Mouse (Mus musculus): ENCODE data around the gene Hist2h3c1. TPM values are rescaled to one million over a fixed set of nuclear protein-coding genes. Genes with fewer than 3 reads are reported as not detected.
A peak's percentile ranks its signal among the peaks of the same experiment; 100 is the strongest.

The Hist2h3c1 gene
- polyA plus RNA-seq, 1 experiment from 2014 or later = 4.9 TPM

- 64% methylated on average over 4 of the region's 4 CpGs for whole genome bisulfite sequencing (ENCODE audit: insufficient replicate concordance)
- Histone ChIP-seq H3K27me3 (ENCODE audit: control insufficient read depth, insufficient read depth, low read depth, low read length) (no peaks in the 10 kb centered on the region), H3K4me2 (ENCODE audit: low read depth, low read length) (peak overlapping the region; percentile 49), H3K4me1 (ENCODE audit: control insufficient read depth, low read depth, low read length) (peaks cover 34% of the 10 kb centered on the region), H3K27ac (ENCODE audit: low read length) (peak overlapping the region; percentile 95), H3K9me3 (replicated peaks; ENCODE audit: control insufficient read depth, low read length) (no peaks in the 10 kb centered on the region), H3K36me3 (ENCODE audit: control insufficient read depth, insufficient read depth) (no peaks in the 10 kb centered on the region), H3K4me3 (ENCODE audit: low read depth, low read length) (peak overlapping the region; percentile 69), H3K9ac (ENCODE audit: low read depth, low read length) (peak overlapping the region; percentile 80)
- no peak for ATAC-seq (ENCODE audit: low read depth)
Measured at GRCm38 (mm10) chr3:96249034-96249345, 2.5 kb downstream of the Hist2h3c1 start.

- Histone ChIP-seq H3K9me3 (replicated peaks; ENCODE audit: control insufficient read depth, low read length) (no peaks in the 10 kb centered on the region), H3K4me3 (ENCODE audit: low read depth, low read length) (peak overlapping the region; percentile 17), H3K27me3 (ENCODE audit: control insufficient read depth, insufficient read depth, low read depth, low read length) (no peaks in the 10 kb centered on the region), H3K27ac (ENCODE audit: low read length) (peak overlapping the region; percentile 77), H3K9ac (ENCODE audit: low read depth, low read length) (peak overlapping the region; percentile 33; the same call in 1 of the 2 replicates), H3K4me1 (ENCODE audit: control insufficient read depth, low read depth, low read length) (peaks cover 45% of the 10 kb centered on the region), H3K36me3 (ENCODE audit: control insufficient read depth, insufficient read depth) (no peaks in the 10 kb centered on the region), H3K4me2 (ENCODE audit: low read depth, low read length) (peak overlapping the region; percentile 16; the same call in 1 of the 2 replicates)
- WGBS (ENCODE audit: insufficient replicate concordance) = 55% methylated on average over 3 of the region's 3 CpGs
- ATAC-seq (ENCODE audit: low read depth) = no peak
Measured at GRCm38 (mm10) chr3:96250890-96251289, 4.4 kb downstream of the Hist2h3c1 start.

GRCm38 (mm10) chr3:96251787-96252186 is 5.3 kb downstream of the Hist2h3c1 start:
- no peak overlapping the region for H3K4me3 ChIP-seq (ENCODE audit: low read depth, low read length)
- no peak overlapping the region for H3K4me2 ChIP-seq (ENCODE audit: low read depth, low read length)
- no peak overlapping the region for H3K9ac ChIP-seq (ENCODE audit: low read depth, low read length)
- no peaks in the 10 kb centered on the region for H3K36me3 ChIP-seq (ENCODE audit: control insufficient read depth, insufficient read depth)
- H3K27ac ChIP-seq (ENCODE audit: low read length) = peak overlapping the region; percentile 26; the same call in 1 of the 2 replicates
- peaks cover 50% of the 10 kb centered on the region for H3K4me1 ChIP-seq (ENCODE audit: control insufficient read depth, low read depth, low read length)
- 78% methylated on average over 3 of the region's 3 CpGs for WGBS (ENCODE audit: insufficient replicate concordance)
- ATAC-seq (ENCODE audit: low read depth) = no peak
- H3K27me3 ChIP-seq (ENCODE audit: control insufficient read depth, insufficient read depth, low read depth, low read length) = no peaks in the 10 kb centered on the region
- no peaks in the 10 kb centered on the region for H3K9me3 ChIP-seq (replicated peaks; ENCODE audit: control insufficient read depth, low read length)

GRCm38 (mm10) chr3:96254683-96255355 is 8.3 kb downstream of the Hist2h3c1 start:
- Histone ChIP-seq H3K4me1 (ENCODE audit: control insufficient read depth, low read depth, low read length) (peaks cover 39% of the 10 kb centered on the region), H3K9ac (ENCODE audit: low read depth, low read length) (peak overlapping the region; percentile 59), H3K4me3 (ENCODE audit: low read depth, low read length) (peak overlapping the region; percentile 21), H3K9me3 (replicated peaks; ENCODE audit: control insufficient read depth, low read length) (no peaks in the 10 kb centered on the region), H3K27me3 (ENCODE audit: control insufficient read depth, insufficient read depth, low read depth, low read length) (no peaks in the 10 kb centered on the region), H3K36me3 (ENCODE audit: control insufficient read depth, insufficient read depth) (no peaks in the 10 kb centered on the region), H3K4me2 (ENCODE audit: low read depth, low read length) (peak overlapping the region; percentile 56), H3K27ac (ENCODE audit: low read length) (peak overlapping the region; percentile 83)
- ATAC-seq (ENCODE audit: low read depth) = peak; percentile 91
- 25% methylated on average over 10 of the region's 10 CpGs for WGBS (ENCODE audit: insufficient replicate concordance)

- peak overlapping the region; percentile 1; the same call in 1 of the 2 replicates for H3K9ac ChIP-seq (ENCODE audit: low read depth, low read length)
- ATAC-seq (ENCODE audit: low read depth) = no peak
- H3K4me3 ChIP-seq (ENCODE audit: low read depth, low read length) = no peak overlapping the region
- H3K27me3 ChIP-seq (ENCODE audit: control insufficient read depth, insufficient read depth, low read depth, low read length) = no peaks in the 10 kb centered on the region
- H3K4me2 ChIP-seq (ENCODE audit: low read depth, low read length) = no peak overlapping the region
- no peaks in the 10 kb centered on the region for H3K36me3 ChIP-seq (ENCODE audit: control insufficient read depth, insufficient read depth)
- 53% methylated on average over 5 of the region's 5 CpGs for WGBS (ENCODE audit: insufficient replicate concordance)
- H3K4me1 ChIP-seq (ENCODE audit: control insufficient read depth, low read depth, low read length) = peaks cover 31% of the 10 kb centered on the region
- no peak overlapping the region for H3K27ac ChIP-seq (ENCODE audit: low read length)
- H3K9me3 ChIP-seq (replicated peaks; ENCODE audit: control insufficient read depth, low read length) = no peaks in the 10 kb centered on the region
Measured at GRCm38 (mm10) chr3:96255926-96256593, 9.6 kb downstream of the Hist2h3c1 start.

- Histone ChIP-seq H3K9me3 (replicated peaks; ENCODE audit: control insufficient read depth, low read length) (no peaks in the 10 kb centered on the region), H3K9ac (ENCODE audit: low read depth, low read length) (no peak overlapping the region), H3K4me1 (ENCODE audit: control insufficient read depth, low read depth, low read length) (peaks cover 41% of the 10 kb centered on the region), H3K36me3 (ENCODE audit: control insufficient read depth, insufficient read depth) (no peaks in the 10 kb centered on the region), H3K27ac (ENCODE audit: low read length) (no peak overlapping the region), H3K27me3 (ENCODE audit: control insufficient read depth, insufficient read depth, low read depth, low read length) (no peaks in the 10 kb centered on the region), H3K4me2 (ENCODE audit: low read depth, low read length) (no peak overlapping the region), H3K4me3 (ENCODE audit: low read depth, low read length) (no peak overlapping the region)
- no peak for ATAC-seq (ENCODE audit: low read depth)
- 70% methylated on average over 3 of the region's 3 CpGs for WGBS (ENCODE audit: insufficient replicate concordance)
Measured at GRCm38 (mm10) chr3:96257190-96257589, 10.7 kb downstream of the Hist2h3c1 start.

GRCm38 (mm10) chr3:96260220-96260619 is 13.7 kb downstream of the Hist2h3c1 start:
- H3K9me3 ChIP-seq (replicated peaks; ENCODE audit: control insufficient read depth, low read length) = no peaks in the 10 kb centered on the region
- 80% methylated on average over 5 of the region's 5 CpGs for WGBS (ENCODE audit: insufficient replicate concordance)
- no peak overlapping the region for H3K9ac ChIP-seq (ENCODE audit: low read depth, low read length)

GRCm38 (mm10) chr3:96261623-96262022 is 15.1 kb downstream of the Hist2h3c1 start:
- Histone ChIP-seq H3K4me3 (ENCODE audit: low read depth, low read length) (peak overlapping the region; percentile 68), H3K36me3 (ENCODE audit: control insufficient read depth, insufficient read depth) (no peaks in the 10 kb centered on the region), H3K4me2 (ENCODE audit: low read depth, low read length) (peak overlapping the region; percentile 70), H3K4me1 (ENCODE audit: control insufficient read depth, low read depth, low read length) (peaks cover 36% of the 10 kb centered on the region), H3K9ac (ENCODE audit: low read depth, low read length) (peak overlapping the region; percentile 84), H3K27ac (ENCODE audit: low read length) (peak overlapping the region; percentile 99), H3K27me3 (ENCODE audit: control insufficient read depth, insufficient read depth, low read depth, low read length) (no peaks in the 10 kb centered on the region), H3K9me3 (replicated peaks; ENCODE audit: control insufficient read depth, low read length) (no peaks in the 10 kb centered on the region)
- WGBS (ENCODE audit: insufficient replicate concordance) = 53% methylated on average over 3 of the region's 3 CpGs
- no peak for ATAC-seq (ENCODE audit: low read depth)

More at GRCm38 (mm10) chr3:96260220-96260619, 13.7 kb downstream of the Hist2h3c1 start:
- ATAC-seq (ENCODE audit: low read depth) = no peak
- Histone ChIP-seq H3K4me1 (ENCODE audit: control insufficient read depth, low read depth, low read length) (peaks cover 35% of the 10 kb centered on the region), H3K4me3 (ENCODE audit: low read depth, low read length) (no peak overlapping the region), H3K36me3 (ENCODE audit: control insufficient read depth, insufficient read depth) (no peaks in the 10 kb centered on the region), H3K27ac (ENCODE audit: low read length) (no peak overlapping the region), H3K27me3 (ENCODE audit: control insufficient read depth, insufficient read depth, low read depth, low read length) (no peaks in the 10 kb centered on the region), H3K4me2 (ENCODE audit: low read depth, low read length) (no peak overlapping the region)

- Histone ChIP-seq H3K9ac (ENCODE audit: low read depth, low read length) (peak overlapping the region; percentile 84), H3K9me3 (replicated peaks; ENCODE audit: control insufficient read depth, low read length) (no peaks in the 10 kb centered on the region), H3K27ac (ENCODE audit: low read length) (peak overlapping the region; percentile 99), H3K4me1 (ENCODE audit: control insufficient read depth, low read depth, low read length) (peaks cover 38% of the 10 kb centered on the region), H3K4me2 (ENCODE audit: low read depth, low read length) (peak overlapping the region; percentile 70), H3K4me3 (ENCODE audit: low read depth, low read length) (peak overlapping the region; percentile 68), H3K27me3 (ENCODE audit: control insufficient read depth, insufficient read depth, low read depth, low read length) (no peaks in the 10 kb centered on the region), H3K36me3 (ENCODE audit: control insufficient read depth, insufficient read depth) (no peaks in the 10 kb centered on the region)
- WGBS (ENCODE audit: insufficient replicate concordance) = 1% methylated on average over 19 of the region's 19 CpGs
- peak; percentile 75 for ATAC-seq (ENCODE audit: low read depth)
Measured at GRCm38 (mm10) chr3:96262216-96262875, 15.9 kb downstream of the Hist2h3c1 start.
